Mouse (Mus musculus): ENCODE data around the gene Mitf.

The Mitf gene

GRCm38 (mm10) chr6:98048671-98049438 lies 242.0 kb downstream of the Mitf start:
- DNase-seq, result no peak

DNA sequence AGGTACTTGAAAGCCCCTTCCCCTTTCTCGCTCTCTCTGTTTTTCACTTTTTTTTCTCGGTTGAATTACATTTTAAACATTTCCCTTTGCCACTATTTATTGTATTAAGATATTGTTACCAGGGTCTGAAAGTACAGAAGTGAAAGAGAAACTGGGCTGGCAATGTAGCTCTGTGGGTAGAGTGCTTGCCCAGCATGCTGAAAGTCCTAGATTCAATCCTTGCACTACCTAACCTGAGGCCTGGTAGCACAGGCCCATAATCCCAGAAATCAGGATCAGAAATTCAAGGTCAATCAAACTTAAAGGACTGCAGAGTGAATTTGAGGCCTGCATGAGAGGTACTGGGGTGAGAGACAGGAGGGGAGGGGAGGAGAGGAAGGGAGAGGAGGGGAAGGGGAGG lies 242.7 kb downstream of the Mitf start:
- no peak for DNase-seq

DNA sequence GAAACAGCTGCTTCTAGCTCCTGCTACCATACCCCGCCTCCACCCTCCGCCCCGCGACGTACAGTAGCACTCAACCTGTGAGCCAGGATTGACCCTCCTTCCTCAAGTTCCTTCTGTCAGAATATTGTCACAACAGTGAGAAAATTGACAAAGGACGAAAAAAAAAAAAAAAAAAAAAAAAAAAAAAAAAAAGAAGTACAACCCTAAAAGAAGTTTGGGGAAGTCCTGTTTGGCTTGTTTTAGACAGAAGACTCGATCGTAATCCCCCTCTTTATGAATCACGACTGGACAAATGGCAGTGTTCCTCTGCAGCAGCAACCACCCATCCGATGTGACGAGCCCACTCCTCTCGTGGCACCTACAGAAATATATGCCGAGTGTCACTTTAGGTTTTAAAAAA lies 255.0 kb downstream of the Mitf start:
- no peak for DNase-seq

DNA sequence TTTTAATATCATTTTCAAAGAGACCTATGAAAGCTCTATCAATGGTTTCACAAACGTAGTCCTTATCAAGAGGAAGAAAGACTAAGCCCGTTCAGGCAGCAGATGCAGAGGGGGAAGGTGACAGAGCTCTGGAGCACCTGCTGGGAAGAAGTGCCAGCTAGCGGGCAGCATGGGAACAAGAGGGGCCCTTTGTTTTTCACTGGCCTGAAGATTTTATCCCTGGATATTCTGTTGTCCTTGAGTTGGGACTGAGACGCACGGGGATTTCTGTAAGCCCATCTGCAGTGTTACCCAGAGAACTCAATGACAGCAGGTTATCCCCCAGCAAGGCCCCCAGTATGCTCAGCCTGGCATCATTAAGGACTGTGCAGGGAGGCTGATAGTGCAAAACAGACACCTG lies 258.1 kb downstream of the Mitf start:
- no peak for DNase-seq

GRCm38 (mm10) chr6:98066420-98066819 lies 259.6 kb downstream of the Mitf start:
- DNase-seq, result no peak
